Mouse (Mus musculus): ENCODE data around the gene Gm16434. TPM values are rescaled to one million over a fixed set of nuclear protein-coding genes. Genes with fewer than 3 reads are reported as not detected.
"Not testable (repeated sequence)": the region's sequence is repeated elsewhere in the genome, so short reads cannot be mapped to it uniquely, and the experiment has no call there.

The Gm16434 gene
- polyA plus RNA-seq (2015; fragmentation: Nextera tagmentation; extraction: Ambion mirVana) = not detected in 2 replicates

GRCm38 (mm10) chr14:7194440-7194839, at the start of gene Gm16434:
Gm16434 (minus strand) TSS chr14:7194540.
- ATAC-seq; H3K36me3 ChIP-seq (ENCODE audit: control insufficient read depth, insufficient read depth, low read length); H3K27me3 ChIP-seq (replicated peaks; ENCODE audit: control insufficient read depth, insufficient read depth, low read length); H3K9ac ChIP-seq (ENCODE audit: low read depth, low read length); H3K9me3 ChIP-seq (ENCODE audit: control insufficient read depth, low read length); H3K4me2 ChIP-seq (ENCODE audit: low read depth, low read length); H3K4me1 ChIP-seq (ENCODE audit: control insufficient read depth, insufficient read depth, low read length); H3K4me3 ChIP-seq (ENCODE audit: low read length); H3K27ac ChIP-seq (ENCODE audit: low read length): not testable (repeated sequence)
- WGBS = no CpG with 5 or more reads among the region's 2 CpGs

DNA sequence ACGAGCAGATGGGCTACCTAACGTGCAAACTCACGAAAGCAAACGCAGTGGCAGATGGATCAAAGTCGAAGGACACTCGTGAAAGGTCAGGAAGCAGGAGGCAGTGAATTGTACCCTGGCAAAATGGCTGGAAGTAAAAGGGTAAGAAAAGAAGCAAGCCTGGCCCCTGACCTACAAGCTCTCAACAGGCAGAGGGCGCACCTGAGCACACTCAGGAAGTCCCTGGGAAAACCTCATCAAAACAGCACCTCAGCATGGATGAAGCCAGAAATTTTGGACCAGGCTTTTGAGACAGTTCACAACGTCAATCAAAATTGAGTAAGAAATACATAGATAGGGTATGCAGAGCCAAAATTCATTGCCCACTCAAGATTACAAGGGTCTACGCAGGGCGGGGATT, 49.2 kb upstream of the Gm16434 start:
- not testable (repeated sequence) for H3K9me3 ChIP-seq (ENCODE audit: control insufficient read depth, low read length); ATAC-seq; H3K4me3 ChIP-seq (ENCODE audit: low read length); H3K27ac ChIP-seq (ENCODE audit: low read length); H3K4me1 ChIP-seq (ENCODE audit: control insufficient read depth, insufficient read depth, low read length); H3K9ac ChIP-seq (ENCODE audit: low read depth, low read length); H3K36me3 ChIP-seq (ENCODE audit: control insufficient read depth, insufficient read depth, low read length); H3K27me3 ChIP-seq (replicated peaks; ENCODE audit: control insufficient read depth, insufficient read depth, low read length); H3K4me2 ChIP-seq (ENCODE audit: low read depth, low read length)
- WGBS = 2% methylated on average over 4 of the region's 10 CpGs

DNA sequence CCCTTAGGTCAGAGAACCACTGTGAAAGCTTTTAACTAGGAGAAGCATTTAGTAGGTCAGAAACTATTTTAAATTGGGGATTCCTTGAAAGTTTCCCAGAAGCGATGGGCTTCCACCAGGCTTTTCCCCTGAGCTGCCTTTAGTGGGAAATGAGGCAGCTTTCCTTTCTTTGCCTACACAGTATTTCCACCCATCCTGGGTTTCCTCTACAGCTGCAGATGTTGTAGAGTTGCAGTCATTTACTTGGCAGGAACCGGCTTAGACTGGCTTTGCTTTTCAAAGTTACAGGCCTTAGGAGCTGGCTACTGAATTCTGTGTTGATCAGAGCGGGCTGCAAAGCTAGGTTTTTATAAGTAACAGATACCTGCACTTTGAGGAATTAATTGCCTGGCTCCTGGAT, 5.7 kb upstream of the Gm16434 start:
- whole genome bisulfite sequencing = 90% methylated on average over 2 of the region's 3 CpGs
- not testable (repeated sequence) for H3K36me3 ChIP-seq (ENCODE audit: control insufficient read depth, insufficient read depth, low read length); ATAC-seq; H3K4me3 ChIP-seq (ENCODE audit: low read length); H3K27ac ChIP-seq (ENCODE audit: low read length); H3K27me3 ChIP-seq (replicated peaks; ENCODE audit: control insufficient read depth, insufficient read depth, low read length); H3K4me2 ChIP-seq (ENCODE audit: low read depth, low read length); H3K4me1 ChIP-seq (ENCODE audit: control insufficient read depth, insufficient read depth, low read length); H3K9me3 ChIP-seq (ENCODE audit: control insufficient read depth, low read length); H3K9ac ChIP-seq (ENCODE audit: low read depth, low read length)

- not testable (repeated sequence) for H3K4me3 ChIP-seq (ENCODE audit: low read length); H3K36me3 ChIP-seq (ENCODE audit: control insufficient read depth, insufficient read depth, low read length)
- WGBS = no CpG with 5 or more reads among the region's 37 CpGs
Observed at GRCm38 (mm10) chr14:7174483-7174971, 19.8 kb downstream of the Gm16434 start, which contains the start of gene Gm3512. Gm3512 (minus strand) TSS chr14:7174533.

More at GRCm38 (mm10) chr14:7174483-7174971, 19.8 kb downstream of the Gm16434 start, which contains the start of gene Gm3512:
- H3K4me1 ChIP-seq (ENCODE audit: control insufficient read depth, insufficient read depth, low read length); H3K27me3 ChIP-seq (replicated peaks; ENCODE audit: control insufficient read depth, insufficient read depth, low read length); ATAC-seq; H3K9ac ChIP-seq (ENCODE audit: low read depth, low read length); H3K9me3 ChIP-seq (ENCODE audit: control insufficient read depth, low read length); H3K4me2 ChIP-seq (ENCODE audit: low read depth, low read length); H3K27ac ChIP-seq (ENCODE audit: low read length): not testable (repeated sequence)

Other genes starting within 250 kb of the Gm16434 start
- not detected in 2 replicates for gene Gm6356, start 220.7 kb downstream of the Gm16434 start, polyA plus RNA-seq (2015; fragmentation: Nextera tagmentation; extraction: Ambion mirVana)
- gene Gm10406, start 167.1 kb downstream of the Gm16434 start, polyA plus RNA-seq (2015; fragmentation: Nextera tagmentation; extraction: Ambion mirVana) = 0.13 and 0.27 TPM in 2 replicates
- not detected in 2 replicates for gene Gm3685, start 149.6 kb downstream of the Gm16434 start, polyA plus RNA-seq (2015; fragmentation: Nextera tagmentation; extraction: Ambion mirVana)
- 0.49 and 0.70 TPM in 2 replicates for gene Gm3696, start 93.9 kb downstream of the Gm16434 start, polyA plus RNA-seq (2015; fragmentation: Nextera tagmentation; extraction: Ambion mirVana)
- gene Gm6676, start 69.1 kb downstream of the Gm16434 start, polyA plus RNA-seq (2015; fragmentation: Nextera tagmentation; extraction: Ambion mirVana) = not detected in 2 replicates
- 2.0 and 2.1 TPM in 2 replicates for gene Gm3512, start 20.0 kb downstream of the Gm16434 start, polyA plus RNA-seq (2015; fragmentation: Nextera tagmentation; extraction: Ambion mirVana)
- not detected in 2 replicates for gene Gm3727, start 70.2 kb upstream of the Gm16434 start, polyA plus RNA-seq (2015; fragmentation: Nextera tagmentation; extraction: Ambion mirVana)
- gene Gm3739, start 120.5 kb upstream of the Gm16434 start, polyA plus RNA-seq (2015; fragmentation: Nextera tagmentation; extraction: Ambion mirVana) = 0.35 and 0.56 TPM in 2 replicates
- not detected in 2 replicates for gene Gm5797, start 137.9 kb upstream of the Gm16434 start, polyA plus RNA-seq (2015; fragmentation: Nextera tagmentation; extraction: Ambion mirVana)
- not detected in 2 replicates for gene Gm8374, start 170.6 kb upstream of the Gm16434 start, polyA plus RNA-seq (2015; fragmentation: Nextera tagmentation; extraction: Ambion mirVana)